Mouse (Mus musculus): ENCODE results near the gene Olfr1497. TPM values are rescaled to one million over a fixed set of nuclear protein-coding genes. Genes with fewer than 3 reads are reported as not detected.
"Not testable (repeated sequence)": the region's sequence is repeated elsewhere in the genome, so short reads cannot be mapped to it uniquely, and the experiment has no call there.

Olfr1497 gene
- not detected in 2 replicates for polyA plus RNA-seq (2015; fragmentation: Nextera tagmentation; extraction: Ambion mirVana)

DNA sequence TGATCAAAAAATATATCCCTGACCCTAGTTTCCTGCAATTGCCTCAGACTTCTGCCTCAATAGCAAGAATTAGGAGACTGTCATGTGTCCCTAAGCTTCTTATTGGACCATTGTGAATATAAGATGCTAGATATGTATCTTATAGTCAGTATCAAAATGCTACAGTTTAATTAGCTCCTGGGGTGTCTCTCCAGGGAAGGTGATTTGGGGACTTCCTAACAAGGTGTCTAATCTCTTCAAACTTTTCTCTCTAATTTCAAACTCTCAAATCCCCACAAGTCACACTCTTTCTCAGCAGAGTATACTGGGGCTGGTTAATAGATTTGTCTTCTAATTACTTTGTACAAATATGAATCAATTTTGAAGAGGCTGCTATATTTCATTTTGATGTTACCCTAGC, at the start of gene Olfr1497:
Gene Olfr1497 (minus strand): TSS at position 101 of the 400 bp plus-strand sequence.
- H3K9ac ChIP-seq = no peak within 1 kb of the TSS
- ATAC-seq (ENCODE audit: insufficient read depth, low FRiP score, low read depth) = no peak

DNA sequence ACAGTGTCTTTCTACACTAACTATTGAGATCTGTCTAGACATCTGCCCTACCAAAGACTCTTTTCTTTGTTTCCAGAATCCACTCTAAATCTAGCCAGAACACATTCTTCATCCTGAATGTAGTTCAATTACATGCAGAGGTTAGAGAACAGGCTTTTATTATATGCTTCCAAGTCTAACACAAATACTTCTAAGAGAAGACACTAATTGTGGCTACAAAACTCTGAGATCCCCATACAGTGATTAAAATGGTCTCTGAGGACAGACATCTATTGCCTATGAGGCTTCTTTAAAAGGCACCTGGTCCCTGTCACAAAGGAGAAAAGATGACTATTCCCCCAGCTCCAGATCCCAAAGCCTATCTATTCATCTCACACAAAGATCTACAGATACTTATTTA, 32.4 kb upstream of the Olfr1497 start, which contains the start of gene Olfr1500:
Gene Olfr1500 (minus strand): TSS at position 101 of the 400 bp plus-strand sequence.
- H3K27ac ChIP-seq = no peak within 1 kb of the TSS
- no peaks in the 10 kb centered on the region for H3K36me3 ChIP-seq
- H3K4me1 ChIP-seq = no peaks in the 10 kb centered on the region
- H3K27me3 ChIP-seq (replicated peaks) = no peaks in the 10 kb centered on the region
- H3K9me3 ChIP-seq = no peaks in the 10 kb centered on the region
- H3K4me3 ChIP-seq (replicated peaks) = no peak within 1 kb of the TSS
- no peak within 1 kb of the TSS for H3K9ac ChIP-seq
- ATAC-seq (ENCODE audit: insufficient read depth, low FRiP score, low read depth) = no peak
- no peak within 1 kb of the TSS for H3K4me2 ChIP-seq

More for the DNA sequence above, at the start of gene Olfr1497:
- H3K27me3 ChIP-seq (replicated peaks) = no peaks in the 10 kb centered on the region
- no peak within 1 kb of the TSS for H3K4me2 ChIP-seq
- no peak within 1 kb of the TSS for H3K4me3 ChIP-seq (replicated peaks)
- no peaks in the 10 kb centered on the region for H3K9me3 ChIP-seq
- H3K4me1 ChIP-seq = no peaks in the 10 kb centered on the region
- H3K36me3 ChIP-seq = no peaks in the 10 kb centered on the region
- H3K27ac ChIP-seq = no peak within 1 kb of the TSS

GRCm38 (mm10) chr19:13828447-13828846, 30.4 kb upstream of the Olfr1497 start:
- no peaks in the 10 kb centered on the region for H3K9me3 ChIP-seq
- H3K27ac ChIP-seq = no peak overlapping the region
- H3K4me3 ChIP-seq (replicated peaks) = no peak overlapping the region
- H3K27me3 ChIP-seq (replicated peaks) = no peaks in the 10 kb centered on the region
- ATAC-seq (ENCODE audit: insufficient read depth, low FRiP score, low read depth) = no peak
- WGBS = 78% methylated on average over 3 of the region's 3 CpGs
- H3K4me1 ChIP-seq = no peaks in the 10 kb centered on the region
- no peak overlapping the region for H3K9ac ChIP-seq
- no peaks in the 10 kb centered on the region for H3K36me3 ChIP-seq
- H3K4me2 ChIP-seq = no peak overlapping the region

- Histone ChIP-seq H3K9me3 (no peaks in the 10 kb centered on the region), H3K36me3 (no peaks in the 10 kb centered on the region), H3K9ac (no peak overlapping the region), H3K4me2 (no peak overlapping the region), H3K27me3 (replicated peaks) (no peaks in the 10 kb centered on the region), H3K4me3 (replicated peaks) (no peak overlapping the region), H3K27ac (no peak overlapping the region), H3K4me1 (no peaks in the 10 kb centered on the region)
- no peak for ATAC-seq (ENCODE audit: insufficient read depth, low FRiP score, low read depth)
- WGBS = 51% methylated on average over 5 of the region's 5 CpGs
Measured at GRCm38 (mm10) chr19:13820847-13821246, 22.8 kb upstream of the Olfr1497 start.

DNA sequence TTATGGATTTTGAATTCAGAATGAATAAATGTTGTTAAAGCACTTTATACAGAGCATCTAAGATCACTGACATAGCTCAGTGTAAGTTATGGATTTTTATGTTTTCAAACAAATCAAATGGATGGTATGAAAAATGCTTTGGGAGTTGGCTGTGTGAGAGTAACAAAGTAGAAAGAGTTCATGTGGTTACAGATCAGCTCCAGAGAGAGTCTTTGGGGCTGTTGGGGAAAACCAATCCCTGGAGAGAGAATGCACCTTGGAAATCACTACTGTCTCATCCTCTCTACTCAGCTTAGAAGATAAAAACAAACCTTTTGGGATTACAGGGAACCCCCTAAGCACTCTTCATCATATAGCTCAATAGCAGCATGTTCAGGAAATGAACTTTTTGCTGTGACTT, 21.3 kb upstream of the Olfr1497 start, which contains the start of gene Olfr1499:
Gene Olfr1499 (minus strand): TSS at position 101 of the 400 bp plus-strand sequence.
- no peak for ATAC-seq (ENCODE audit: insufficient read depth, low FRiP score, low read depth)
- no peak within 1 kb of the TSS for H3K27ac ChIP-seq
- H3K9ac ChIP-seq = no peak within 1 kb of the TSS
- no peaks in the 10 kb centered on the region for H3K36me3 ChIP-seq
- no peak within 1 kb of the TSS for H3K4me2 ChIP-seq
- no peaks in the 10 kb centered on the region for H3K9me3 ChIP-seq
- no peak within 1 kb of the TSS for H3K4me3 ChIP-seq (replicated peaks)
- H3K4me1 ChIP-seq = no peaks in the 10 kb centered on the region
- H3K27me3 ChIP-seq (replicated peaks) = no peaks in the 10 kb centered on the region

DNA sequence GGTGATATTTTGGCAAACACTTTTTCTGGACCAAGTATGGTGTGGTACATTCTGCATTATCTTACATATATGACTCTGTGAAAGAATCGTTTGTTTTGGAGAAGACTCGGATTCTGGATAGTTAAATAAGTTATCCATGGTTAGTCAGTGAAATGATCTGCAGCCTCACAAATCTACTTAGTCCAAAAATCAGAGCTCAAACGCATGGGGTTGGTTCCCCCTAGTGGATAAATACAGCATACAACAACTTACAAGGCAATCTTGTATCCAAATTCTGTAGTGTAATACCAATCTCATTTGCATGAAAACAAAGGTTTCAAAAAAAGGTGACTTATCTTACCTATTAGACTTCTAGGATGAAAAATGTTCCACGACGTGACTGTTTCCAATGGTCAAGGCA, 20.8 kb upstream of the Olfr1497 start:
- H3K9me3 ChIP-seq = no peaks in the 10 kb centered on the region
- no peaks in the 10 kb centered on the region for H3K4me1 ChIP-seq
- H3K27me3 ChIP-seq (replicated peaks) = no peaks in the 10 kb centered on the region
- H3K4me2 ChIP-seq = no peak overlapping the region
- H3K4me3 ChIP-seq (replicated peaks) = no peak overlapping the region
- H3K27ac ChIP-seq = no peak overlapping the region
- no peak for ATAC-seq (ENCODE audit: insufficient read depth, low FRiP score, low read depth)
- H3K9ac ChIP-seq = no peak overlapping the region
- 30% methylated on average over 5 of the region's 5 CpGs for WGBS
- H3K36me3 ChIP-seq = no peaks in the 10 kb centered on the region

DNA sequence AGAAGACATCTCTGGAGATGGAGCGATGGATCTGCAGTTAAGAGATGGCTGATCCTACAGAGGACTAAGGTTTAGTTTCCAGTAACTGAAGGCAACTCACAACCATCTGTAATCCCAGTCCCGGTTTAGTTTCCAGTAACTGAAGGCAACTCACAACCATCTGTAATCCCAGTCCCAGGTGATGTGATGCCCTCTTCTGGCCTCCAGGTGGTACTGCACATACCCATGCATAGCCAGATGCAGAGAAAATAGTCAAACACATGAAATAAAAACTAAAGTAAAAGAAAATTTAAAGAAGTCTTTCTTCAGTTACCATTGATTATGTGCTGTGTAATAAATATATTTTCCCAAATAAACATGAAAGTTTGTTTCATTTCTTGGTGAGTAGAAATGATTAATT, 14.8 kb upstream of the Olfr1497 start:
- Histone ChIP-seq H3K27me3 (replicated peaks) (no peaks in the 10 kb centered on the region), H3K4me2 (no peak overlapping the region), H3K9me3 (no peaks in the 10 kb centered on the region), H3K27ac (no peak overlapping the region), H3K4me3 (replicated peaks) (no peak overlapping the region), H3K9ac (no peak overlapping the region), H3K36me3 (no peaks in the 10 kb centered on the region), H3K4me1 (no peaks in the 10 kb centered on the region)
- ATAC-seq (ENCODE audit: insufficient read depth, low FRiP score, low read depth) = no peak
- WGBS = 61% methylated on average over 2 of the region's 2 CpGs

- not testable (repeated sequence) for H3K27me3 ChIP-seq (replicated peaks); H3K4me1 ChIP-seq; H3K4me2 ChIP-seq; H3K4me3 ChIP-seq (replicated peaks); H3K9me3 ChIP-seq; H3K9ac ChIP-seq; ATAC-seq (ENCODE audit: insufficient read depth, low FRiP score, low read depth); H3K27ac ChIP-seq; H3K36me3 ChIP-seq
- WGBS = 52% methylated on average over 1 of the region's 1 CpGs
Measured at GRCm38 (mm10) chr19:13805486-13805885, 7.5 kb upstream of the Olfr1497 start.

- Histone ChIP-seq H3K4me1 (no peaks in the 10 kb centered on the region), H3K9me3 (no peaks in the 10 kb centered on the region), H3K27ac (no peak within 1 kb of the TSS), H3K9ac (no peak within 1 kb of the TSS), H3K36me3 (no peaks in the 10 kb centered on the region), H3K4me2 (no peak within 1 kb of the TSS), H3K27me3 (replicated peaks) (no peaks in the 10 kb centered on the region), H3K4me3 (replicated peaks) (no peak within 1 kb of the TSS)
- WGBS = 72% methylated on average over 1 of the region's 1 CpGs
- ATAC-seq (ENCODE audit: insufficient read depth, low FRiP score, low read depth) = no peak
Measured at GRCm38 (mm10) chr19:13777578-13777977, 20.4 kb downstream of the Olfr1497 start, which contains the start of gene Olfr1496. Gene Olfr1496 (plus strand): TSS chr19:13777878.

DNA sequence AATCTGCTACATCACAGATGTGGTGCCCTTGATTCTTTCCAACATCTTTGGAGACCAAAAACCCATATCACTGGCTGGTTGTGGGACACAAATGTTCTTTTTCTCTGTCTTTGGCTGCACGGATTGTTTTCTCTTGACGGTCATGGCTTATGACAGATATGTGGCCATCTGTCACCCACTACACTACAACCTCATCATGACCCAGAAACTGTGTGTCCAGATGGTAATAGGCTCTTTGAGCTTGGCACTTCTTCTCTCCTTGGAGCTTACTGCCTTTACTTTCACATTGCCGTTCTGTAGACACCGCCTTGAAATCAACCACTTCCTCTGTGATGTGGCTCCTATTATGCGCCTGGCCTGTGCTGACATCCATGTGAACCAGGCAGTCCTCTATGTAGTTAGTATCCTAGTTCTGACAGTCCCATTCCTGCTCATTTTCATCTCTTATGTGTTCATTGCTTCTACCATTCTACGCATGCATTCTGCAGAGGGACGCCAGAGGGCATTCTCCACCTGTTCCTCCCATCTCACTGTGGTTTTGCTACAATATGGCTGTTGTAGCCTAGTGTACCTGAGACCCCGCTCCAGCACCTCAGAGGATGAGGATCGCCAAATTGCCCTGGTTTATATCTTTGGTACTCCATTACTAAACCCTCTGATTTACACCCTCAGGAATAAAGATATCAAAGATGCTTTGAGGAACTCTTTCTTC, 29.3 kb downstream of the Olfr1497 start:
- Histone ChIP-seq H3K4me3 (replicated peaks) (no peak overlapping the region), H3K27me3 (replicated peaks) (no peaks in the 10 kb centered on the region), H3K4me1 (no peaks in the 10 kb centered on the region), H3K36me3 (no peaks in the 10 kb centered on the region), H3K4me2 (no peak overlapping the region), H3K9ac (no peak overlapping the region), H3K9me3 (no peaks in the 10 kb centered on the region), H3K27ac (no peak overlapping the region)
- no peak for ATAC-seq (ENCODE audit: insufficient read depth, low FRiP score, low read depth)
- WGBS = 89% methylated on average over 9 of the region's 9 CpGs

GRCm38 (mm10) chr19:13764306-13764705, 33.7 kb downstream of the Olfr1497 start, which contains the start of gene Olfr1495:
Gene Olfr1495 (plus strand): TSS chr19:13764606.
- H3K4me1 ChIP-seq = no peaks in the 10 kb centered on the region
- no peaks in the 10 kb centered on the region for H3K27me3 ChIP-seq (replicated peaks)
- no peak within 1 kb of the TSS for H3K27ac ChIP-seq
- no peak for ATAC-seq (ENCODE audit: insufficient read depth, low FRiP score, low read depth)
- H3K36me3 ChIP-seq = no peaks in the 10 kb centered on the region
- no peaks in the 10 kb centered on the region for H3K9me3 ChIP-seq
- no peak within 1 kb of the TSS for H3K4me3 ChIP-seq (replicated peaks)
- 81% methylated on average over 3 of the region's 3 CpGs for WGBS
- no peak within 1 kb of the TSS for H3K4me2 ChIP-seq
- H3K9ac ChIP-seq = no peak within 1 kb of the TSS

DNA sequence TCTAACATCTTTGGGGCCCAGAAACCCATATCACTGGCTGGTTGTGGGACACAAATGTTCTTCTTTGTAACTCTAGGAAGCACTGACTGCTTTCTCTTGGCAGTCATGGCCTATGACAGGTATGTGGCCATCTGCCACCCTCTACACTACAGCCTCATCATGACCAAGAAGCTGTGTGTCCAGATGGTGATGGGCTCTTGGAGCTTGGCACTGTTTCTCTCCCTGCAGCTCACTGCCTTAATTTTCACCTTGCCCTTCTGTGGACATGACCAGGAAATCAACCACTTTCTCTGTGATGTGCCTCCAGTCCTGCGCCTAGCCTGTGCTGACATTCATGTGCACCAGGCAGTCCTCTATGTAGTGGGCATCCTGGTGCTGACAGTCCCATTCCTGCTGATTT, 48.6 kb downstream of the Olfr1497 start:
- Histone ChIP-seq H3K4me1 (no peaks in the 10 kb centered on the region), H3K36me3 (no peaks in the 10 kb centered on the region), H3K27me3 (replicated peaks) (no peaks in the 10 kb centered on the region), H3K4me2 (no peak overlapping the region), H3K27ac (no peak overlapping the region), H3K4me3 (replicated peaks) (no peak overlapping the region), H3K9me3 (no peaks in the 10 kb centered on the region), H3K9ac (no peak overlapping the region)
- 86% methylated on average over 1 of the region's 1 CpGs for WGBS
- ATAC-seq (ENCODE audit: insufficient read depth, low FRiP score, low read depth) = no peak
